Mouse (Mus musculus) adrenal gland (tissue): ENCODE data around the gene Ube2o.

ENCODE experiments used
- intact Hi-C: fragments of 180-260 bp; cut with DNase I; formaldehyde crosslinking; loops from one replicate; pipeline ENCODE4 v1.15.1; 2025

Gene Ube2o

DNA sequence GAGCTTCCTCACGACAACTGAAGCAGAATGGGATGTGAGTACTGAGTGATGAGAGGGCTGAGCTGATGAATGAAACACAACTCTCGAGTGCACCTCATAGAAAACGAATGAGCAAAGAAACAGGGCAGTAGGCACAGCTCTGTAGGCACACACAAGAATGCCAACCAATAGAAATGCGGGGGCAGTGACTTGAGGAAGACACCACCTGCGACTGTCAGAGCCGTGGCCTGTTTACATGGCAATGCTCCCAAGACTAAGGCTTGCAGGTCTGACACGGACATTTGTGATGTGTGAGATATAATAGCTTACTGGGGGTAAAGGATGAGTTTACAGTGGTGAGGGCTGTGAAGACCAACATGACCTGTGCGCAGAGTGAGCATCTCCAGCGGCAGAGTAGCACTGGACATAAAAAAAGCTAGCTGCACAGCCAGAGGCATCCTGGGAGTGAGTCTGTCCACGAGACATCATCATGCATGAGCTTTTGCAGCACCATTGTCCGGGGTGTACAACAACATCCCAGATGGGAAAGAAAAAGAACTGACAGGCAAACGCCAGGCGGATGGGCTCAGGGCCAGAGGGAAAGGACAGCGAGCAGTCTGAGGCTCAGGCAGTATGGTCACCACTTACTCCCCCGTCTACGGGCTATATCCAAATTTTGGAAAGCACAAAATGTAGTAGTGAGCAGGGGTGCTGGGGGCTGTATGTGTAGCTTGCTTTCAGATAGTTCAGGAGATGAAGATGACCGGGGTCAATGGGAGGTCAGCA lies 33.8 kb downstream of the Ube2o start:
- intact Hi-C loops: no loop called here

DNA sequence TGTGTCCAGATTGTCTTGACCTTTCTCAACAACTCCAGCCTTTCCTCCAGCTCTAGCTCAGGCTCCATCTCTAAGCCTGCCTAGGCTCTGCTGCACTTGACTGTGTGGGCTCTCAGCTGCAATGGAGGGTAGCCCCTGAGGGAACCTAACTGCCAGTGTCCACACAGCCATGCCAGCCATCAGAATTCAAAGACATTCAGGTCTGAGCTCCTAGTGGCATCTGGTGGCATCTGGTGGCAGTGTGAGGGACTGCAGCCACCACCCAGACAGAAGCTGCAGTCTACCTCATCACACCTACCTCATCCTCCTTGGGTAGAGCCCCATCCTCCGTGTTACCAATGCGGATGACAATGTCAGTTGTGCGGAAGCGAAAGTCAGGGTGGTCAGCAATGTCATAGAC lies 38.1 kb downstream of the Ube2o start:
- intact Hi-C loops: no loop called here

DNA sequence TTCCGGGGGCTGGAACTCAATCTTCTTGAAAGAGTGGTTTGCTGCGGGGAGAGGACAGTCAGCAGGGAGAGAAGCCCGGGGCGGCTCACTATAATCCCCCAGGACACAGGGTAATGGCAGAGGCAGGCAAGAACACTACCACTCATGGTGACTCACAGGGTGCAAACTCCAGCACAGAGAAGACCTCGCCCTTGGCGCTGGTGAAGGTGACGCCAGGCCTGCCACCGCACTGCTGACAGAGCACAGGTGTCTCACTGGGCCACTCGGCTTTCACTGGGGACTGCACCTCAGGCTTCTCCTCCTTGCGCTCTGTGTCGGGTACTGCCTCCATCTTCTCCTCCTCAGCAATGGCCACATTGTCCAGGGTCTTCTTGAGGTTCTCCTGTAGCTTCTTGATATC lies 40.1 kb downstream of the Ube2o start:
- intact Hi-C loops: no loop called here

DNA sequence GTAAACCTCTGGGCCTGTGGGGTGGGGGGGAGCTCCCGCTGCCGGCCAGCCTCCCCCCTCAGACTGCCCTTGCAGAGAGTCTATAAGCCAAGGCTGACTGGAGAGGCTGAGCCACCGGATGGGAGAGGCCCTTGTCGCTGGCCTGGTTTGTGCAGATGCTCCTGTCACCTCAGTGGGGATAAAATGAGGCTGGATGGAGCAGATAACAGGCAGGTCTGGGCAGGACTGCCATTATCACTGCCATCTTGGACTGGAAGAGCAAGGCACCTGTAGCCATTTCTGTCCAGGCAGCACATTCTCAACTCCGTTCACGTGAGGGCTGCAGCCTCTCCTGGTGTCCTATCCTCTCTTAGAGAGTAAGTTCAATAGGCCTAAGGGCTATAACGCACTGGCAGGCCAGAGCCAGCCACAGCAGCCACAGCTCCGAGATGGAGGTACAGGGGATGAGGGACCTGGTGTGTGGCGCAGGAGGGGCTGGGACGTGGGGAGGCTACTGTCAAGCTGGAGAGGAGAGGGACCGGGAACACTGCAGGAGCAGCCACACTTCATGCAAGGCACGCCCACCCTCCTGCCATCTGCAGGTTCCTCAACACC lies 43.0 kb downstream of the Ube2o start:
- intact Hi-C loops: loop anchor here (10.0 kb wide), 1 partner anchor 53 kb away; no protein-coding TSS in a partner anchor

DNA sequence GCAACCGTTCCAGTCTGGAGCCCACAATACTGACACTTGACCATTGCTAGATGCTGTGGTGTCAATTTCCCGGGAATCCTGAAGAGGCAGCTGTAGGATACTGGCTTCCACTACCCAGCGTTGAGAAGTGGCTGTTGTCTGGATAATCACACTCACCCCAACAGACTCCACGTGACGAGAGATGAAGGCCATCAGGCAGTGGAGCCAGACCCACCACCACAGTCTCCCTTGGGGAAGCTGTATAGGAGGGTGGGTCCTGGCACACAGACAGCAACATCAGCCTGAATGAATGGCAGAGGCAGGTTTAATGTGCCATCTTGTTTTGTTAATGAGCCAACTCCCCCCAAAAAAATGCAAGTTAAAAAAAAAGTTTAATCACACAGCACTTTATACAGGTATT lies 43.9 kb downstream of the Ube2o start:
- intact Hi-C loops: loop anchor here (10.0 kb wide), 1 partner anchor 53 kb away; no protein-coding TSS in a partner anchor

DNA sequence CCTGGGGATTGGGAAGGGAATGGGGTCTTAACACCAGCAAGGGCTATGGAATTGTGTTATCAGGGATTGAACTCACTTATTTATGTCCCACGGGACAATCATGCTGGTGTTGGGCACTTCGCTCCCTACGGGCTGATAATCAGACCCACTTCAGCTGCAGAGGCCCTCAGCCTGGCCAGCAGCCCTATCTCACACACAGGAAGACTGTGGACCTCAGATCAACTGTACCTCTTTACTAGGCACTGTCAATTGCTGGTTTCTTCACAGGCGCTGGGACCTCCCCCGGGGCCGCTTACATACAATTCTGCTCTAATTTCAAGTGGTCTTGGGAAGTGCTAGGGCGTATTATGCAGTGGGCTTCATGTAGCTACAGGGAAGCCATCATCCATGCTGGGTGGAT lies 44.6 kb downstream of the Ube2o start:
- intact Hi-C loops: loop anchor here (10.0 kb wide), 1 partner anchor 52 kb away; no protein-coding TSS in a partner anchor

DNA sequence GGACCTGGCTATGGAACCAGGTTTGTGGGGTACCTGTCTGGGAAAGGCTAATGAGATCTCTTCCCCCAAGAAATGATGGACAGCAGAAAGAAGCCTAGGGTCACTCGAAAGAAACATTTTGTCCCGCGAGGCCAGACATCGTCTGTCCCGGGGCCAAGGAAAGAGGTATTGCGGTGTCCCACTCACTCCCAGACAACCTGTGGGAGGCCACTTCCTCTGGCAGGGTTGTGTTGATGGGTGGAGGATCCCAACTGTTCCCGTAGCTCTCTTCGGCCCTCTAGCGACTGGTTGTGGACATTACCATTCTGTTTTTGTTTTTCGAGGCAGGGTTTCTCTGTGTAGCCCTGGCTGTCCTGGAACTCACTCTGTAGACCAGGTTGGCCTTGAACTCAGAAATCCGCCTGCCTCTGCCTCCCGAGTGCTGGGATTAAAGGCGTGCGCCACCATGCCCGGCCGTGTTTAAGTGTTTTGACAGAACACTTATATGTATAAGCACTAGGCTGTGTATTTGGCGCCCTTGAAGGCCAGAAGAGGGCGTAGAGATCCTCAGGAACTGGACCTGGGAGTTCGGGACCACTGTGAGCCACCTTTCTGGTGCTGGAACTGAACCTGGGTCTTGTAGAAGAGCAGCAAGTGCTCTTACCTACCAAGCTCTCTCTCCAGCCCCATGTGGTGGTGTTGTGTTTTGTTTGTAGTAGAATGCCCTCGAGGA lies 46.9 kb downstream of the Ube2o start:
- intact Hi-C loops: loop anchor here (2.0 to 10.0 kb wide), 2 partner anchors 34 to 50 kb away; no protein-coding TSS in a partner anchor

DNA sequence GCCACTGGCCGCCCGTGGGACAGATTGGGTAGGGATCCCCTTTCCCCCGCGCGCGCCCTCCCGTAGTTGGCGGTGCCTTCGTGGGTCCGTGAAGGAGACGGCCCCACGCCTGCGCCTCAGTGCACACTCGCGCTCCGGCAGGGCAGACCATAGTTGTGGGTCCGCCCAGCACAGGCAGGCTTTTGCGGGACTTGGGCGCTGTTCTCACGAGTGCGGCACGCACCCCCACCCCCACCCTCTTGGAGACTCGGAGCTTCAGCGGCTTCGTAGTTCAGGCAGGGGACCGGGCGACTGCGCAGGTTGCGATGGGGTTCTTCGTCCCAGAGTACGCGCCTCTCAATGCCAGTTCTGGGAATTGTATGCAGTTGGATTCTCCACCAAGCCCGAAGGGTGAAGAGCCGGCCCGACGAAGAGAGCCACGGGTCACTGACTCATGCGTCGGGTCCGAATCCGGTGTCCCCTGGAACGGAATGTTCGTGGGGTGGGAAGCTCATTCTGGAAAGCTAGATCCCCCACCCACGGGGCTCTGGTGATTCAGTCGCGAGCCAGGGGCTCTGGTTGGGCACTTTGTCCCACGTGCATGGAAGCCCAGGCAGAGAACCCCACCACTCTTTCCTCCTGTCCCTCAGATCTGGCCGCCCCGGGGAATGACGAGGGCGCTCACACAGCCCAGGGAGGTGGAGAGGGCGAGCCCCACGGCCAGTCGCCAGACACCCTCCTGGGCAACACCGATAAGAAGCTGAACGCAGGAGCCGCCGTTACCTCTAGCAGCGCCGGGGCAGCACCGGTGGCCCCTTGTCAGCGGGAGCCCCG lies 47.7 kb downstream of the Ube2o start:
- intact Hi-C loops: loop anchor here (2.0 to 10.0 kb wide), 2 partner anchors 33 to 49 kb away; no protein-coding TSS in a partner anchor

DNA sequence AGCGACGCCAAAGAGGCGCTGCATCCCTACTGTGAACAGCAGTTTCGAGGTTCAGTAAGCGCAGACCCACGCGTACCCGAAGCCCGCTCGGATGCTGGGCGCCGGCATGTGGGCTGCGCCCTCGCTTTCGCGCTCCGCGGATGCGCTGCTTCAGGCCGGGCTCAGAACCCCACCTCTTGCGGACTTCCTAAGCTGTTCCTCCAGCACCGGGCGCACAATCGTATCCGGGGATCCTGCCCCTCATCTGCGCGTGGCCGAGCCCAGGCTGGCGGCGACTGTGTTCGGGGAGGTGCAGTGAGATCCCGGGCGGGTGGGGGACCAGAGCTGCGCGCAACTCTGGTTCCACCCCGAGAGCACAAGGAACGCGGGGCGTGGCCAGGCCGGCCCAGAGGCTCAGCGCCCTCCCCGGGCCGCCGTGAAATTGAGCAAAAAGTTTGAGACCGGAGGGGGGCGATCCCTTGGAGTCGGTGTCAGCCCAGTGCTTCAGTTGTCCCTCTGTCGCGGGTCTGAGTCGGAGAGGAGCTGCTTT lies 48.4 kb downstream of the Ube2o start:
- intact Hi-C loops: loop anchor here (10.0 kb wide), 1 partner anchor 48 kb away; no protein-coding TSS in a partner anchor

DNA sequence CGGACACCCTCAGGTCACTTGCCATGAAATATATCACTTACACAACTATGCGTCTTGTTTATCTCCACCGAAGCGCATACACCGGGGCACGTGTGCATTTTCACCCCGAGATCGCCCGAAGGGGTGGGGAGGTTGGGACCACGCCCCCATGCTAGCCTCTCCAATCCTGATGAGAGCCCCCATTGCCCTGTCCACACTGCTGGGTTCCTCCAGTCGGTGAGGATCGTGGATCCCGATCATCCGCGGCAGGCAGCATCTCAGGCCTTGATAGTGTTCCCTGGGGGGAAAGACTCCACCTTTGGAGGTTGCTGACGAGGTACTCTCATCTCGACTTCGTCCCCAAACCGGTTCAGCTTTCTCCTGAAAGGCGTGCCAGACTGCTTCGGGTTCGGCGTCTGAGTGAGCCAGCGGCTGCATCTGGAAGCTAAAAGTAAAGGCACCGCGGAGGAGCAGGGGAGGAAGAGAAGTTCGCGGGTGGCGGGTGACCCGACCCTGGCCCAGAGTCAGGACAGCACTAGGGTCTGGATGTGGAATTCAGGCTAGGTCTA lies 48.9 kb downstream of the Ube2o start:
- intact Hi-C loops: loop anchor here (10.0 kb wide), 1 partner anchor 48 kb away; no protein-coding TSS in a partner anchor

DNA sequence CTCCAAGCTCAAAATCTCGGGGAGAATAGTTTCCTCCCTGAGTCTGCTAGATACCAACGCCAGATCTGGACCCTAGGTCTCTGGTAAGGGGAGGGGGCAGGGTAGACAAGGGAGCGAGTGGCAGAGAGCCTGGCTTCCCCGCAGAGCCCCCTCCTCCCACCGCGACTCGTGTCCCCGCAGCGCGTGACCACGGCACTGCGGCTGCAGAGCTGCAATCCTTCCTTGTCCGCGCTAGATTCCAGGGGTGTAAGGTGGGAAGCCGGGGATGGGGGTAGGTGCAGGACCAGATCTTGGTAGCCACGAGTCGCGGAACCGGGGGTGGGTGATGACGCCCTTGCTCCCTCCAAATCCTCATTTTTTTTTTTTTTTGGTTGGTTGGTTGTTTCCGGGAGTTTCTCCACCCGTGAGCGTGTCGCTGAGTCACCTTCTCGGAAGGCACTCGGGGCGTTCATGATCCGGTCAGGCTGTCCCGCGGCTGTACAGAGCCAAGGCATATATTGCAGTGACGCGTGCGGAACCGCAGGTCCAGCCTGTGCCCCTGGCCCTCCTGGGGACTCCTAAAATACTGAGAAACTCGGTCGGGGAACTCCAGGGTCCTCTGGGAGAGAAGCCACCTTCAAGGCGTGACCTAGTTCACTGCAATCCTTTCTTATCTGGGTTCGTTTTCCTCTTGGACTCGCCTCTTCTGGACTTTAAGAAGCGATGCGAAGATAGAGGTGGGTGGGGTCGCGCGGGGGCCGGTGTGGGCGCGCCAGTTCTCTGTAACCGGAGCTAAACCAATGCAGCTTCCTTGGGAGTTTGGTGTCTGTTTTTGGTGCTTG lies 49.7 kb downstream of the Ube2o start:
- intact Hi-C loops: loop anchor here (10.0 kb wide), 1 partner anchor 47 kb away; no protein-coding TSS in a partner anchor

DNA sequence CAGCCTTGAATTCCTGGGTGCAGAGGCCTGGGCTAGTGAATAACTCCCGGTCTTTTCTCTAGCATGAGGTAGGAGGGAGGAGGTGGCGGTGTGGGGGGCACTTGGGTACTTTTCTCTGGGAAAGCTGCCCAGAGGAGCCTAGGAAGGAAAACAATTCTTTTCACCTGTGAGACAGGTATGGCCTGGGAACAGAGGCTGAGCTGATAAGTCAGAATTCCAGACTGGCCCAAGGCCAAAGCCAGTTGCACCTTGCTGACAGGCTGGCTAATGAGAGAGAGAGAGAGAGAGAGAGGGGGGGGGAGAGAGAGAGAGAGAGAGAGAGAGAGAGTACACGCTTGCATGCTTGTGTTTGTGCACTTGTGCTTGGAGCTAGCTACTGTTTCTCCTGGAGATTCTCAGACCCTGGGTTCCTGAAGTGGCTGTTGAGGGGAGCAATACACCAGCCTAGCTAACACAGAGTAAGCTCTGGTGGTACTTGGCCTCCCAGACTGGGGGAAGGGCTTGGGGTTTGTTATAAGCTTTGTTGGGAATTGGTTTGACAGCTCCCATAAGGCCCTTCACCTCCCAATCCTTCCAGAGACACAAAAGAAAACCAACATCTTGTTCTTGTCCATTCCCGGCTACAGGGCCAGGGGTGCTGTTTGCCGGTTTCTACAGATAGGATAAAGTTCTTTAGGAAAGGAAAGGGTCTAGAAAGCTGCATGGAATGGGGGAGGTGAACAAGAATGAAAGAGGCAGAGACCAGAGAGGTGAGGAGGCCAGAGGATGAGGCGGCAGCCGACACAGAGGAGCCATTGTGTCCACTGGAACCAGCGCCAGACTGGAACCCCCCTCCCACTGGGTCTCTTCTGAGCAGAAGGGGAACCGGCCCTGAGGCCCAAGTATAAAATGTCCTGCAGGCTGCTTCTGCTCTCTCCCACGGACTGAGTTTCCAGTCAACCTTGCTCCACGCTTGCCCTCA lies 50.8 kb downstream of the Ube2o start, which contains the start of gene Sphk1:
Sphk1 (plus strand) TSS at position 739 of the 961 bp plus-strand sequence.
- intact Hi-C loops: loop anchor here (10.0 kb wide), 1 partner anchor 46 kb away; no protein-coding TSS in a partner anchor

DNA sequence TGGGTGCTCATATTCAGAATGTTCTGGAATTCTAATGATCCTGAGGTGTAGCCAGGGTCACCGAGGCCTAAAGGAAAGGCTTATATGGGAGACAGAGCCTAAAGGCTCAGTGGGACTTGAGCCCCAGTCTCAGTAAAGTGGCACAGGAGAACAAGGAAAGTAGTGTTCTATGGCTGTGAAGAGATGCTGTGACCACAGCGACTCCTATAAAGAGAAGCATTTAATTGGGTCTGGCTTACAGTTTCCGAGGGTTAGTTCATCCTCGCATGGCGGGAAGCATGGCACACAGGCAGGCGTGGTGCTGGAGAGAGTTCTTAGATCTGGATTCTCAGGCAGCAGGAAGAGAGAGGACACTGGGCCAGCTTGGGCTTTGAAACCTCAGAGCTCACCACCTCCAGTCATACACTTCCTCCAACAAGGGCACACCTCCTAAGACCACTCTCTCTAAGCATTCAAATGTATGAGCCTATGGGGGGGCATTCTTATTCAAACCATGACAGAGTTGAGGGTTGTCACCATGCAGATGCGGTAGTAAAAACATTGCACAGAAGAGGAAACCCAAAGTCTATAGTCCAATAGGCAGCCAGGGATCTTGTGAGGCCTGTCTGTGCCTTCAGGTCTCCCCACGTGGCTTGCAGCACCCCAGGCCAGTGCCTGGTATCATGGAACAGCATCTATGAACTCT lies 52.5 kb downstream of the Ube2o start:
- intact Hi-C loops: no loop called here

DNA sequence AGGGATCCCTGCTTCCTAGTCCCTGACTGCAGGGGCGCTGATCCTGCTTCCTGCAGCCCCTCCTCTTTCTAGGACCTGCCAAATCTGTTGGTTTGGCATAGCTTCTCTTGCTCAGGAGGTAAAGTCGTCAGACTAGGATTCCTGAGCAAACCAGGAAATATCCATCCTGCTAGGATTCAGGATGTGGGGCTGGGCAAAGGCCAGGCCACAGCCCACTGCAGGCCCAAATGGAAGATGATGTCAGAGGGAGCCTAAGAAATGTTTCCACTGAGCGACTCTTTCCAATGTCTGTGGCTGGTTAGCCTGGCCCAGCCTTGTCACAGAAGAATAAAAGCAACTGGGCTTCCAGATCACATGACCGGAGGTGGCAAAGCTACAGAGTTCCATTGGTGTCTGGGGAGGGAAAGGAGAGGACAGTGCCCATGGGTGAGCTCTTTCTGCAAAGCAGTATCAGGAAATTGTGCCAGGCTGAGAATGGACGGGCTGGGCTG lies 57.5 kb downstream of the Ube2o start:
- intact Hi-C loops: no loop called here

DNA sequence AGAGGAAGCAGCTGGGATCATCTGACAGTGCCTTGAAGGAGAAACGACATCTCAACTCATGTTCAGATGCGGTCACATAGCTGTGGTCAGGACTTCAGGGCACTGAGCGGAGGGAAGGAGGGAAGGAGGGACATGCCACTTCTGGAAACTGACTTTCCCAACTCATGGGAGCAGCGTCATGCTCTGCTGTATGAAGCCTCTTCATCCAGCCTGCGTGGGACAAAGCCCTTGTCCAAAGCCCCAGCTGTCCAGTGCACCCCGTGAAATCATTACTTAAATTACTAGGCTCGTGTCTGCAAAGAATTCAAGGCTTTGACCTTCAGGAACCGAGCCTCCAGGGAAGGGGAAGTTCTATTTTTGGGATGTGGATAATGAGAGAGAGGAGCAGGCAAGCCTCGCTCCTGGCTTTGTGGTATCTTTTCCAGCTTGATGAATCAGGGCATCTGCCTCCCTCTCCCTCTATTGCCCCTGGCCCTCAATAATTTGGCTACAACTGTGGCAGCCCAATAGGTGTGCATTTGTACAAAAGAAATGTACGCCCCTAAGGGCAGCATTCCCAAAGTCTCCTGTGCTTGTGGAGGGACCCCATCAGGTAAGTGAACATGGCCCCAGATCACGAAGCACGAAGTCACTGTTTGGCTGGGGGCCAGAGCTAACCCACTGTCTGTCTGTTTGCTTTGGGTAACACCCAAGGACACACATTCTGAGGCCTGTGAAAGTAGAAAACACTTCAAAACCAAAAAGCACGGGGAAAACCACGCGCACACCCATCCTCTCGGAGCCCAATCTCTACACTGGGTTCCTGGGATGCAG lies 58.2 kb downstream of the Ube2o start:
- intact Hi-C loops: no loop called here

DNA sequence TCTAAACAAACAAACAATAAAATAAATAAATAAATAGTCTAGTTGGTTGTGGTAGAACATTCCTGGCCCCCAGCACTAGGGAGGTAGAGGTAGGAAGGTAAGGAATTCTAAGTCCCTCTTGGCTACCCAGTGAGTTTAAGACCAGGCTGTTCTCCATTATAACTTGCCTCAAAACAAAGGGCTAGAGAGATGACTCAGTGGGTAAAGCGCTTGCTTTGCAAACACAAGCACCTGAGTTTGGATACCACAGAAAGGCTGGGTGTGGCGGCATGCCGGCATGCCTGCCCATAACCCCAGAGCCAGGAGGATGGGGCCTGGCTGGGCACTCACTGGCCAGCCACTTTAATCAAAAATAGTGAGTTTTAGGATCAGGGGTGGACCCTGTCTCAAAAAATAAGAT lies 59.2 kb downstream of the Ube2o start:
- intact Hi-C loops: no loop called here

DNA sequence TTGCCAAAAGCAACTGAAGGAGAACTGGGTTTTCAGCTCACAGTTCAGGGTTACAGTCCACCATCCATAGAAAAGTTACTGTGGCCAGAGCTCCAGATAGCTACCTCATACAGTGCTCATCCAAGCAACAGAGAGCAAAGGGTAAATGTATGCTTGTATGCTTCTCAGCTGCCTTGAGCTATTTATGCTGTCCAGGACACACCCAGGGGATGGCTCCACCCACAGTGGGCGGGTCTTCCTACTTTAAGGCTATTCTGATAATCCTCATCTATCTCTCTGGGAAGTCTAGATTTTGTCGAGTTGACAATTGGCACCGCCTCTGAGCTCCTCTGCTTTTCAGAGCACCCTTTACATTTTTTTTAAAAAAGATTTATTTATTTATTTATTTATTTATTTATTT lies 60.1 kb downstream of the Ube2o start:
- intact Hi-C loops: no loop called here
